Mouse (Mus musculus) kidney, postnatal 14 days (tissue): Measurements from ENCODE around the gene Bace2.
A peak's percentile ranks its signal among the peaks of the same experiment; 100 is the strongest.

ENCODE experiments used
- DNase-seq: peaks from one replicate; pipeline ENCODE4 v3.0.0; 2022; ENCODE audit warnings: mixed read lengths

Bace2 gene

GRCm38 (mm10) chr16:97356499-97357187 is at the start of gene Bace2:
Bace2 (plus strand) TSS chr16:97356742.
- peak; percentile 89 for DNase-seq

- DNase-seq: no peak
Measured at GRCm38 (mm10) chr16:97307594-97307993, 48.9 kb upstream of the Bace2 start.

GRCm38 (mm10) chr16:97309796-97310569 is 46.6 kb upstream of the Bace2 start:
- no peak for DNase-seq

DNA sequence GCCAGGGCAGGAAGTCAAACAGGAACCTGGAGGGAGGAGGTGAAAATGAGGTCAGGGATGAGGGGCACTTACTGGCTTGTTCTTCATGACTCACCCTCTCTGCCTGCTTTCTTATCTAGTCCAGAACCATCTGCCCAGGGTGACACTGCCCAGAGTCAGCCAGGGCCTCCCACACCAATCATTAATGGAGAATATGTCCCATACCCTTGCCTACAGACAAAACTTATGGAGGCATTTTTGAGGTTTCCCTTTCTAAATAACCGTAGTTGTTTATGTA is 46.0 kb upstream of the Bace2 start:
- DNase-seq: peak; percentile 6

DNA sequence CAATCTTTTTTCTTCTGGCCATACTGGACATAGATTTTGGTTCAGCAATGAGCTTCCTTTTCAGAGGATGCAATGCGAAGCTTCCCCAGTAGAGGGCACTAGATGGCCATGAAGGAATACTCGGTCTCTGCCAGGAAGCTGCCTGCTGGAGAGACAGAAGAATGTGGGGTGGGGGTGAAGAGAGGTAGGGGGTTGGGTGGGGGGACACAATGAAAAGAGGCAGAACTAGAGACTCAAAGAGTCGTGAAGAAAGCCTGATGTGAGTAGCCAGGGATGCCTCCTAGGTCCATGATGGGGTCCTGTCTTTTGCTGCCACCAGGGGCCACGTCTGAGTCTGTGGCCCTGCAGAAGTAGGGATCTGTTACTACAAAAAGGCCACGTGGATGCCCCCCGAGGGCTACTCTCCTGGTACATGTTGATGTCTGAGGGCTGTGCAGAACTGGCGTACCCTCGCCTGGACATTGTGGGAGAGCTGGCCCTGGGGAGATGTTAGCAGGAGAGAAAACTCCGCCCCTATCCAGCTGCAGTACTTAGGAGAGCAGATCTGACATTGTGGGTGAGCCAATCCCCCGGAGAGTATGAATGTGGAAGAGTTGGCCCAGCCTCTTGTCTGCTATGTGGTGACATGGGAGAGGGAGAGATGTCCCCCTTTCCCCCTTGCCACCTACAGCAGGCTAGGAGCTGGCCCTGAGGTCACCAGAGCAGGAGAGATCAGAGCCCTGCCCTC is 43.4 kb upstream of the Bace2 start:
- peak; percentile 82 for DNase-seq

DNA sequence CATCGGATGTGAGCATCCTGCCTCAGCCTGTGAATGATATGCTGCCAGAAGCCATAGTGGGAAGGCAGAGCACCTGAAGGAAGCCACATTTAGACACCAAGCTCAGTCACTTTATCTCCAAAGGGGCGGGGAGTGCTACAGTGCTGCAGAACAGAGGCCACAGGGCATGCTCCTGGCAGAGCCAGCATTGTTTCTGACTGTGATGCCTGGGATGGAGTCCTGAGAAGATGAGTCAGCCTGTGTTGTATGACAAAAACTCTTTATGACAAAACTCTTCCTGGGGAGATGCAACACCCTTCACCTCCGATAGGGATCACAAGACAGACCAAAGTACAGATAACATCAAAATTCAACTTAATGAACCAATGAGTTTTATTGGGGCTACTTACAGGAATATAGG is 35.0 kb upstream of the Bace2 start:
- DNase-seq: no peak

DNA sequence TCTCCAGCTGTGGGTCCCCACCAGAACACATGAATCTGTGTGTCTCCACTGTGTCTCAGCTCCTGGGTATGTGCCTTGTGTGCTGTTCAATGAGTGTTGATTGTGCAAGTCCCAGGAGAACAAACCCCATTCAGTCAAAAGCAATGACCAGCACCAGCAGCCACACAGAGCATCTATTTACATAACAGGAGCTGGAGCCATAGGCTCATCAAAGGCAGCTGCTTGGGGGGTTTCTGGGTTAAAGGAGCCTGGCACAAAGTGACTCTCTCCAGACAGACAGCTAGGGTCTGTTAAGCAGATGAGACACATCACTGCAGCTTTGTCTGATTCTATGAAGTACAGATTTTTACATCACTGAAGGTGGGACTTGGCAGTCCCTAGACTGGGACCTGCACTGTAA is 33.9 kb upstream of the Bace2 start:
- no peak for DNase-seq

- peak; percentile 10 for DNase-seq
Measured at GRCm38 (mm10) chr16:97325975-97326374, 30.6 kb upstream of the Bace2 start.

- no peak for DNase-seq
Measured at GRCm38 (mm10) chr16:97328602-97329001, 27.9 kb upstream of the Bace2 start.

GRCm38 (mm10) chr16:97353013-97353412 is 3.5 kb upstream of the Bace2 start:
- DNase-seq: no peak

DNA sequence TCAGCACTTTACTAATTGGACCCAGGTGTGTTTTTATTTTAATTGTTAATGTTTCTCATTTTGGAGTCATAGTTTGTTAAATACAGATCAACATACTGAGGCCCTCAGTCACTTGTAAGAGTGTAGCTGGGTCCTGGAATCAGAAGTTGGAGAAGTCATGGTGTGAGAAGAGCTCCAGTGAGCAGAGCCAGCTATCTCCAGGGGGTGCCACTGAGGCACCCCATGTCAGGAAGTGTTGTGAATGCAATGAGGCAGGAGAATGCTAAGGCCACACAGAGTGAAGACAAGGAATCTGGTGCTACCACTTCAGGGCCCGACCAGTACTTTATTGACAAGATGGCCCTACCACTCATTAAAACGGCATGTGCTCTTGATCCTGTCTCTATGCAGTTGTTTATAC is 1.9 kb upstream of the Bace2 start:
- no peak for DNase-seq

DNA sequence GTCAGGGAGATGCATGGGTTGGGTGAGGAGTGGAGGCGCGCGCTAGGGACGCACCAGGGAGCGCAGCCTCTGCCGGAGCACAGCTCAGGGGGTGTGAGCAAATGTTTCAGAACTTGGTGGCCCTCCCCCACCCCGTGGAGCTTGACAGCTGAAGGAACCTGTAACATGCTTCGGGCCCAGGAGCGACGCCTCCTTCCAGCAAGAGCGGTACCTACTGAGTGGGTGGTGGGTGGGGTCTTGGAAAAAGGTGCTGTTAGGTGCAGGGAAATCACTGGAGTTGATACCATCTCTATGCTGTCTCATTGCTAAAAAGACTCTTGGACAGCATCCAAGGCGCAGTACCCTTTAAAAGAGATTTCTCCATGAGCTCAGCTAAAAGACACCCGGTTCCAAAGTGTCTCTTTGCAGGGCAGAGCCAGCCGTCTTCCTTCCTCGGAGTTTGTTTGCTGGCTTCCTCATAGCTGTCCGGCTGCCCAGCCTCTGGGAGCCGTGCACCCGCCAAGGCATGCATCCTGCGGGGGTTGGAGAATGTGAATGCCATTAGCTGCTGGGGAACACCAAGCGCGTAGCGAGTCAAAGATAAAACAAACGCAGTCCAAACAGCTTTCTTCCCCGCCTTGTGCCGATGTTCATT is 763 bp downstream of the Bace2 start:
- peak; percentile 69 for DNase-seq

DNA sequence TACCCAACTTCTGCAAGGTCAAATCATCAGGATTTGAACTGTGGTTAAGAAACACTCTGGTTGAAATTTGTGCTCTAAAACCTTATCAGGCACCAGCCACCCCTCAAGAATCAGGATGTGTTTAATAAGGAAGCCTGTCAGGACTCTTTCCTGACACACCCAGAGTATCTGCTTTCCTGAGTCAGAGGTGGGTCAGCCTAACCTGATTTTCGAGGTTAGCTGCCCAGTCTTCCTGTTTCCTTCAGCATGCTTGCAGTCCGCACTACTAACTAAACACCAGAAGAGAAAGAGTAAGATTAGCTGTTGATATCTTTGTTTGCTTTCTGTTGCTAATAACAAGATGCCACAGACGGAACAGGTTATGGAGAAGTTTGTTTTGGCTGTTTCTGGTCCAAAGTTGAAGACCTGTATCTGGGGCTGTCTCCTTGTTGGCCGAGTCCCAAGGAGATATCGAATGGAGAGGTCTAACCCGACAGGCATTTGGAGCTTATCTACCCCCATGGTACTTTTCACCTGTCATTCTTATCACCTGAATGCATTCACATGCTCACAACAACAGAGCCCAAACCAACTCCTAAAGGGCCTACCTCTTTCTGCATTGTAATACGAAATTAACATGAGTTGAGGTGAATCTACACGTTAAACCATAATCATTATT is 5.8 kb downstream of the Bace2 start:
- DNase-seq: no peak

- peak; percentile 9 for DNase-seq
Measured at GRCm38 (mm10) chr16:97366141-97366540, 9.6 kb downstream of the Bace2 start.

- DNase-seq: no peak
Measured at GRCm38 (mm10) chr16:97370258-97370657, 13.7 kb downstream of the Bace2 start.

- no peak for DNase-seq
Measured at GRCm38 (mm10) chr16:97387955-97388354, 31.4 kb downstream of the Bace2 start.

- no peak for DNase-seq
Measured at GRCm38 (mm10) chr16:97391289-97391688, 34.7 kb downstream of the Bace2 start.

- no peak for DNase-seq
Measured at GRCm38 (mm10) chr16:97391701-97392384, 35.3 kb downstream of the Bace2 start.

DNA sequence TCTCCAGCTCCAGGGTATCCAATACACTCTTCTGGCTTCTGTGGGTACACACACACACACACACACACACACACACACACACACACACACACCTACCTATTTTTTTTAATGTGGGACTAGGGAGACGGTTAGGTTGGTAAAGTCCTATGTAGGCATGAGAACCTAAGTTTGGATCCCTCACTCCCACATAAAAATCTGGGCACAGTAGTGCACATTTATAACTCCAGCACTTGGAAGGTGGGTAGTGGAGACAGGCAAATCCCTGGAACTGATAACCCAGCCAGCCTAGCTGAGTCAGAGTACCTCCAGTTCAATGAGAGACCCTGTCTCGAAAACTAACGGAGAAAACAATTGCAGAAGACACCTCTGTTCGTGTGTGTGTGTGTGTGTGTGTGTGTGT is 39.9 kb downstream of the Bace2 start:
- DNase-seq: no peak

GRCm38 (mm10) chr16:97397945-97398531 is 41.5 kb downstream of the Bace2 start:
- peak; percentile 15 for DNase-seq

DNA sequence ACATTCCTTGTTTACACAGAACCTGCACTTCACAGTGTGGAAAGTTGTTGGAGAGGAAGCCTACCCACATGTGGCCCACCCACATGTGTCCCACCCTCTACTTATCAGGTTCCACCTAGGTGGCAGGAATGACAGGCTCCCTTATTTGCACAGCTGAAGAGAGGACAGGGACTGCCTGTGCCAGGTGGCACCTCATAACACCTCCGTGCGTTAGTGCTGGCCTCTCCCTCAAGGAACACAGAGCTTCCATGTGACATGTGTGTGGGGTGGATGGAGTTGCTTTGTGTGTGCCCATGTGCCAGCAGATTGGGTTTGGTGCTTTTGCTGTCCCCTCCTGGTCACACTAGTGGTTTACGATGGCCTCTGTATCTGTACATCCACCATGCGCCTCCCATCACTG is 43.4 kb downstream of the Bace2 start:
- no peak for DNase-seq

DNA sequence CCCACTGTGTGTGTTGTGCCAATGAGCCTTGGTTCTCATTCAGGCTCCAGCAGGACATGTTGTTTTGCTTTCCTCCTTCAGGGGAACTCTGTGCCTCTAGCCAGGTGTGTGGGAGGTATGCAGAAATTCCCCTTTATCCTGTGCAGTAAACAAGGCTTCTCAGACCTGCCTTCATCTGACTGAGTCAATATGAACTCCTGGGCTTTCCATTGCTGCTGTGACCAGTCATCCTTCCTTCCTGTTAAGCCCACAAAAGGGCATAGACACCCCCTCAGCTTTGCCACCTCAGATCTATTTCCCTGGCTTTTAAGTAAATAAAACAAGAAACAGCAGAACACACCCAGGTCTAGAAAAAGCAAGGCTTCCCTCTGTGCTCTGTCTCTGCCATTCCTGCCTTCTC is 45.2 kb downstream of the Bace2 start:
- no peak for DNase-seq
